Mouse (Mus musculus): Measurements from ENCODE around the gene Tmem132b. TPM values are rescaled to one million over a fixed set of nuclear protein-coding genes. Genes with fewer than 3 reads are reported as not detected.
A peak's percentile ranks its signal among the peaks of the same experiment; 100 is the strongest.

Tmem132b gene
- total RNA-seq, 2 experiments from 2014 or later = 0.20 to 0.56 TPM

DNA sequence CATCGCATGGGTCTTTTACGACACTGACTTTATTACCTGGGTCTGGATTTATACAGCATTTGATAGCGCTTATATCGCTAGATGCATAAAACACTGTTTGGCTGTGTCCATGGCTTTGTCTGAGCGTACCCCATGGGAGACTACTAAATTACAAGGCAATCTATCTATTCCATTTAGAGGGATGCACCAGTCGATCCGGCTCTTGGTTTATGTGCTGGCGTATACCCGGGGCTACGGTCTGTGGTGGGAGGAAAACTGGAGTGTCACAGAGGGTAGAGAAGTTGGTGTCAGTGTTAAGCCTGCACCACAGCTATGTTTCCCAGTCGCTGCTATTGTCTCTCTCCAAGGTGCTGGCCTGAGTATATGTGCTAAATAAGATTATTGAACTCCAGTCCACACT lies 34.2 kb downstream of the Tmem132b start:
- no peak for DNase-seq
- no peak overlapping the region for H3K4me3 ChIP-seq
- intact Hi-C loops (cut with DNase I) = no loop called here
- no peak overlapping the region for H3K27ac ChIP-seq
- TF ChIP-seq CTCF (IDR thresholded peaks at IDR 0.05) = no peak

DNA sequence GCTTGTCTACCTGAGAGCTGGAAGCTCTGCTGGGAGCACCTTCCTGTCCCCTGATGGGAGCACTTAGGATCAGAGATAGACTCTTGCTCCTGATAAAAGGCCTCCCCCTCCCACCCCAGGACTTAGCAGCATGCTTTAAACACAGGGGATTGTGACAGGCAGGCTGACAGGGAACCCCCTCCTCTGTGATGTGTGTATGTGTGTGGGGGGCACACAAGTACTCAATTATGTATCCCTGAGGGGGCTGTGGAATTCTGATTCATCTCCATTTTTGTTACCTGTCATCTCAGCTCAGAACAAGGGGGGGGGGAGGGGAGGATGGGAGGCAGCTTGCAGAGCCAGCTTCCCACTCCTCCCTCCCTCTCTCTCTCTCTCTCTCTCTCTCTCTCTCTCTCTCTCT lies 36.9 kb downstream of the Tmem132b start:
- H3K27ac ChIP-seq = no peak overlapping the region
- intact Hi-C loops (cut with DNase I) = no loop called here
- DNase-seq = no peak
- H3K4me3 ChIP-seq = no peak overlapping the region
- TF ChIP-seq CTCF (IDR thresholded peaks at IDR 0.05) = no peak

- Histone ChIP-seq H3K27ac (no peak overlapping the region), H3K4me3 (no peak overlapping the region)
- no peak for DNase-seq
- intact Hi-C loops (cut with DNase I) = no loop called here
- TF ChIP-seq CTCF (IDR thresholded peaks at IDR 0.05) = no peak
Observed at GRCm38 (mm10) chr5:125572011-125572410, 40.4 kb downstream of the Tmem132b start.

GRCm38 (mm10) chr5:125574886-125575285 lies 43.3 kb downstream of the Tmem132b start:
- no peak for DNase-seq
- no peak overlapping the region for H3K27ac ChIP-seq
- TF ChIP-seq CTCF (IDR thresholded peaks at IDR 0.05) = no peak
- intact Hi-C loops (cut with DNase I) = no loop called here
- H3K4me3 ChIP-seq = no peak overlapping the region

DNA sequence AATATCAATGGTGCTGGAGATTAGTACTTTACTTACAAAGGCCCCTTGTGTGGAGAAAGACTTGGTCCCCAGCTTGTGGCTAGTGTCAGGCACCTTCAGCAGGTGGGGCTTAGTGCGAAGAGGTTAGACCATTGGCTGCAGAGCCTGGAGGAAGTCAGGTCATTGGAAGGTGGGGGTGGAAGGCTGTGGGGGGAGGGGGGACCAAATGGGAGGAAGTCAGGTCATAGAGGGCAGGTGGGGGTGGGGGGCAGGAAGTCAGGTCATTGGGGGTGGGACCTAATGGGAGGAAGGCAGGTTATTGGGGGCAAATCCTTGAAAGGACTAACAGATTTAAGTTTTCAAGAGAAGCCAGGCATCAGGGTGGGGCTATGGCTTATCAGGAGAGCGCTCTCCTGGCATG lies 44.3 kb downstream of the Tmem132b start:
- intact Hi-C loops (cut with DNase I) = no loop called here
- no peak for DNase-seq
- Histone ChIP-seq H3K27ac (no peak overlapping the region), H3K4me3 (no peak overlapping the region)
- no peak for TF ChIP-seq CTCF (IDR thresholded peaks at IDR 0.05)

GRCm38 (mm10) chr5:125578661-125579060 lies 47.1 kb downstream of the Tmem132b start:
- intact Hi-C loops (cut with DNase I) = loop anchor here (1.0 kb wide), 1 partner anchor 49 kb away; no protein-coding TSS in a partner anchor
- no peak for TF ChIP-seq CTCF (IDR thresholded peaks at IDR 0.05)
- Histone ChIP-seq H3K27ac (no peak overlapping the region), H3K4me3 (no peak overlapping the region)
- DNase-seq = no peak

GRCm38 (mm10) chr5:125579153-125579552 lies 47.6 kb downstream of the Tmem132b start:
- no peak overlapping the region for H3K27ac ChIP-seq
- peak; percentile 37 for DNase-seq
- TF ChIP-seq CTCF (IDR thresholded peaks at IDR 0.05) = peak; percentile 63
- intact Hi-C loops (cut with DNase I) = loop anchor here (1.0 kb wide), 1 partner anchor 50 kb away; no protein-coding TSS in a partner anchor
- no peak overlapping the region for H3K4me3 ChIP-seq

- no peak overlapping the region for H3K27ac ChIP-seq
- DNase-seq = no peak
- intact Hi-C loops (cut with DNase I) = no loop called here
- TF ChIP-seq CTCF (IDR thresholded peaks at IDR 0.05) = no peak
- no peak overlapping the region for H3K4me3 ChIP-seq
Observed at GRCm38 (mm10) chr5:125583298-125583697, 51.7 kb downstream of the Tmem132b start.

DNA sequence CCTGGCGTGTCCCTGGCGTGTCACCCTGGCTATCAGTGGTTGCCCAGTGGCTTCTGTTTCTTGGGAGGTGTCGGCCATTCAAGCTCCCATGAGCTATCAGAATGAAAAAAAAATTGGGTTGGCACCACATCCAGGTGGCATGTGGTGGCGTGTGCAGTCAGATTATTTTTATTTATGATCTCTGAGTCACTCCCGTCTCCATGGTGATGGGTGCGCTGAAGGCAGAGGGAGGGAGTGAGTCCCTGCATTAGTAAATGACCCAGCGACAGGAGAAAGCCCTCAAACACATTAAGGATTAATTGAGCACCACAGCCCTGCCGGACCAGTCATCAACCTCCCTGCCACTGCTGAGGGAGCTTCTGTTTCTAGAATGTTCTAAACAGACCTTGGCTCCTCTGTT lies 52.3 kb downstream of the Tmem132b start:
- DNase-seq = no peak
- TF ChIP-seq CTCF (IDR thresholded peaks at IDR 0.05) = no peak
- H3K4me3 ChIP-seq = no peak overlapping the region
- intact Hi-C loops (cut with DNase I) = no loop called here
- H3K27ac ChIP-seq = no peak overlapping the region

DNA sequence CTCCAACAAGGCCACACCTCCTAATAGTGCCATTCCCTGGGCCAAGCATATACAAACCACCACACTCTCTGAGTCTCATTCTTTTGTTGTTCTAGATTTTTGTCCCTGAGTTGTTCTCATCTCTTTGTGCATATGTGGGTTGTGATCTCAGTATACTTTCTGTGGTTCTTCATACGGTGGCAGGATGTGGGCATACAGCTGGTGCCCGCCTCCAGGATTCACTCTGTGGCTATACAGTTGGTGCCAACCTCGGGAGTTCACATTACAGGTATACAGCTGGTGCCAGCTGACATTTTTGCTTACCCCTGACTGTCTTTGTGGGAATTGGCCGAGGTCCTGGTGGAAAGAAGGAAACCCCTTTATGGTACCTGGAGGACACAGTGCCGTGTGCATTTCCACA lies 53.6 kb downstream of the Tmem132b start:
- no peak for DNase-seq
- intact Hi-C loops (cut with DNase I) = no loop called here
- no peak overlapping the region for H3K27ac ChIP-seq
- no peak for TF ChIP-seq CTCF (IDR thresholded peaks at IDR 0.05)
- no peak overlapping the region for H3K4me3 ChIP-seq

- H3K27ac ChIP-seq = no peak overlapping the region
- no peak overlapping the region for H3K4me3 ChIP-seq
- intact Hi-C loops (cut with DNase I) = no loop called here
- no peak for DNase-seq
- no peak for TF ChIP-seq CTCF (IDR thresholded peaks at IDR 0.05)
Observed at GRCm38 (mm10) chr5:125588203-125588602, 56.6 kb downstream of the Tmem132b start.

GRCm38 (mm10) chr5:125588876-125589667 lies 57.5 kb downstream of the Tmem132b start:
- no peak overlapping the region for H3K27ac ChIP-seq
- no peak for TF ChIP-seq CTCF (IDR thresholded peaks at IDR 0.05)
- H3K4me3 ChIP-seq = peak overlapping the region; percentile 48
- intact Hi-C loops (cut with DNase I) = no loop called here
- peak; percentile 25 for DNase-seq

- no peak for TF ChIP-seq CTCF (IDR thresholded peaks at IDR 0.05)
- Histone ChIP-seq H3K27ac (no peak overlapping the region), H3K4me3 (no peak overlapping the region)
- intact Hi-C loops (cut with DNase I) = no loop called here
- no peak for DNase-seq
Observed at GRCm38 (mm10) chr5:125598056-125598455, 66.5 kb downstream of the Tmem132b start.

DNA sequence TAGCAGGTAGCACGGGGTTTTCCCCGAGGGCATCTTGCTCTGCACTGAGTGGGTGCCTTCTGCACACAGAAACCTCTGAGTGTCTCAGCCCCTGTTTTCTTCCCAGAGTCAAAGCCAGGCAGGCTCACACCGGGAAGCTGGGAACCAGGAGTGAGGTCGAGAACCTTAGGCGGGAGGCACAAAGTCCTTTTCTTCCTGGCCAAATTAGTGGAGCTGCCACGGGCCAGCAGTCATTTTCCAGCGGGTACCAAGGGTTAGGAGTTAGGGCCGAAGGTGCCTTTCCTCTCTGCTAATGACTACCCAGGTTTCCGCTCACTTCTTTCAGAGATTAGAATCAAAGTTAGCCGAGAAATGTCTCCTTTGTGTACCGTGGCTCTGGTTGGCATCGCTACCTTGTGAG lies 75.6 kb downstream of the Tmem132b start:
- intact Hi-C loops (cut with DNase I) = no loop called here
- no peak for DNase-seq
- TF ChIP-seq CTCF (IDR thresholded peaks at IDR 0.05) = no peak
- H3K27ac ChIP-seq = no peak overlapping the region
- no peak overlapping the region for H3K4me3 ChIP-seq
